Mouse (Mus musculus) cortical plate, adult 2 months (tissue): ENCODE results near the gene Otx2.

Source experiments
- CTCF ChIP-seq: fragments of 200-500 bp; IDR thresholded peaks from 2 replicates; pipeline ENCODE4 v1.5.1; 2011; ENCODE audit warnings: mild to moderate bottlenecking, control low read depth, low read length; ENCODE audit not compliant: insufficient read depth; ENCODE audit errors: extremely low read depth
- POLR2A ChIP-seq: fragments of 200-500 bp; IDR thresholded peaks from 2 replicates; pipeline ENCODE4 v1.6.1; 2011; ENCODE audit warnings: mild to moderate bottlenecking, low read length, control low read depth; ENCODE audit not compliant: insufficient read depth; ENCODE audit errors: extremely low read depth

DNA sequence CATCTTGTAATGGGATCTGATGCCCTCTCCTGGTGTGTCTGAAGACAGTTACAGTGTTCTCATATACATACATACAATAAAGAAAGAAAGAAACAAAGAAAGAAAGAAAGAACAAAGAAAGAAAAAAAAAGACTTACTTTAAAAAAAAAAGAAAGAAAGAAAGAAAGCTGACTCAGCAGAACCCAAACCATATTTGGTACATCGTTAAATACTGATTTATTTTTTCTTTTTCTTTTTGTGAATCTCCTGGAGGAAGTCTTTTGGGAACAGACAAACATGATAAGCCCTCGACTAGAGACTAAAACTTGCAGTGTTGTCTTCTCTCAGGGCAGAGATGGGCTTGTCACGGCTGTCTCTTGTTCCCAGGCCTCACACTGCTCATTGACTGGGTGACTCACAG is 45.7 kb upstream of the Otx2 start:
- TF ChIP-seq CTCF (no peak), POLR2A (no peak)
